Mouse (Mus musculus): ENCODE data around the gene Adam11.
"Not testable (repeated sequence)": the region's sequence is repeated elsewhere in the genome, so short reads cannot be mapped to it uniquely, and the experiment has no call there.

The Adam11 gene

DNA sequence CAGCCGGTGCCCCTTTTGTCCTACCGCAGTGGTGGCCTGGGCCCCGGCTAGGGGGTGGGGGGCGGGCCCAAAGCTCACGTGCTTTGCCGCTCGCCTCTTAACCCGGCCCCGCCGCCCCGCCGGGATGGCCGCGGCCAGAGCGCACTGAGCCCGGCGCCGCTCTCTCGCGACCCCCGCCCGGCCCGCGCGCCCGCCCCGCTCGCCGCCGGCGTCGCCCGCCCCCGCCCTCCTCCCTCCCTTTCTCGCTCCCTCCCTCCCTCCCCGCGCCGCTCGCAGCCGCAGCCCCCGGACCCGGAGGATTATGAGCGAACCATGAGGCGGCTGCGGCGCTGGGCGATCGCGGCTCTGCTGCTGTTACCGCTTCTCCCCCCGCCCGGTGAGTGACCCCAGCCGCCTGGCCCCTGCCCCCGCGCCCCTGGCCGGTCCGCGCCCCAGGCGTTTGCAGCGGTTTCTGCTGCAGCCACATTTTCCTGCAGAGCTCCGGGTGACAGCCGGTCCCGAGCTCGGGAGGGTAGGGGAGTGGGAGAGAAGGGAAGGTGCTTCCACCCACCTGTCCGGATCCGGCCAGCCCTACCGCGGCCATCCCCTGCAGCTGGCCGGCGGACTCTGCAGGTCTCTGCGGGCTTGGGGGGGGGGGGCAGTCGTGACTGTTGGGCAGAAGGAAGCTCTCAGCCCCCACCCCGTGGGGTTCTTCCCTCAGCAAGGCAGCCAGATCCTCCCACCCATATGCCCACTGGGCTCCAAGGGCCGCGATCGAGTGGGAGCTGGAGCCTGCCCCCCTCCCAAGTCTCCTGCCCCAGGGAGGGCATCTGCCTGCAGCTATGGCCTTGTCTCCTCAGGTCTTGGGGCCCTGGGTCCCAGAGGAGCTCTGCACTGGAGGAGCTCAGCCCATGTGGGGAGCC, at the start of gene Adam11:
Gene Adam11 (plus strand): TSS at position 131 of the 902 bp plus-strand sequence.
- DNase-seq: no peak

DNA sequence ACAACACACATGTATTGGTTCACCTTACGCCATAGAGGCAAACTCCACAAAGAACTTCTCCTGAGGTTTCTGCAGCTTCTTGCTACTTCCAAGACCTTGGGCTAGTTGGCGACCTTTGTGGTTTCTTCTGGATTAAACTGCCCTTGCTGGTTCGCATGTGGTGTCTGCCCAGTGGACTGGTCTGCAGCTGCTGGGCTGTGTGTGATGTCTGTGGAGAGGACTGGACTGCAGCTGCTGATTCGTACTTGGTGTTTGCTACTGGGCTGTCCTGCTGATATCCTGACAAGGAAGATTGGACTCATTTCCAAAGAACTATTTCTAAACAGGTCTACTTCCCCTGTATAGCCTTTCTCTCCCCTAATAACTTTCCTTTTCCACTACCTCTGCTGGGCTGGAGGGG, 48.8 kb upstream of the Adam11 start:
- DNase-seq: no peak

GRCm38 (mm10) chr11:102714578-102714977, 46.7 kb upstream of the Adam11 start:
- not testable (repeated sequence) for DNase-seq

GRCm38 (mm10) chr11:102716135-102716534, 45.1 kb upstream of the Adam11 start:
- no peak for DNase-seq

DNA sequence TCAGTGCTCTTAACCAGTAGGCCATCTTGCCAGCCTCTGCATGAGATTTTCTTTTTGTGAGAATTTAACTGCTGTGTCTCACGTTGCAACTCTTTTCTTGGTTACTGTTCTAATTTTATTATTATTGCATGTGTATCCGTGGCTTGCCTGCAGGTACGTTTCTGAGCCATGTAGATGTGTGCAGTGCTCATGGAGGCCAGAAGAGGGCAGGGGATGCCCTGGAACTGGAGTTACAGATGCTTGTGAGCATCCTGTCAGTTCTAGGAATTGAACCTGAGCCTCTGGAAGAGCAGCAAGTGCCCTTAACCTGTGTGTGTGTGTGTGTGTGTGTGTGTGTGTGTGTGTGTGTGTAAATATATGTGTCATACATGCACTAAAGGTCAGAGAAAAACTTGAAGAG, 35.7 kb upstream of the Adam11 start:
- DNase-seq: no peak

DNA sequence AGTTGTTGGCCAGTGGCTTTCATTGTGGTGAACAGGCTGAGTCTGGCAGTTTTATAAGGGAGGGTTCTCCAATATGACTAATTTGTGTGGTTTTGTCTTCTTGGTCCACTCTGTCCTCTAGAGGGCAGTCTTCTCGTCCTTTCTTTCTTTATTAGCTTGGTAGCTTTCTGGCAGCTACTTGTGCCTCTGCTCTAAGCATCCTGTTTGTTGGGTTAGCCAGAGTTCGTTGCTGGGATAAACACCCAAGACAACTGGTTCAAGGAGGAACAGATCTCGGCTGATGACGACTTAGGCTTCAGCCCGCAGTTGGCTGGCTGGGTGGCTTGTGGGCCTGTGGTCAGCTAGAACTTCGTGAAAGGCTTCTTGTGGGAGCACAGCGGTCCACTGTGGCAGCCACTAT, 32.6 kb upstream of the Adam11 start:
- no peak for DNase-seq

GRCm38 (mm10) chr11:102729835-102730234, 31.4 kb upstream of the Adam11 start:
- no peak for DNase-seq

DNA sequence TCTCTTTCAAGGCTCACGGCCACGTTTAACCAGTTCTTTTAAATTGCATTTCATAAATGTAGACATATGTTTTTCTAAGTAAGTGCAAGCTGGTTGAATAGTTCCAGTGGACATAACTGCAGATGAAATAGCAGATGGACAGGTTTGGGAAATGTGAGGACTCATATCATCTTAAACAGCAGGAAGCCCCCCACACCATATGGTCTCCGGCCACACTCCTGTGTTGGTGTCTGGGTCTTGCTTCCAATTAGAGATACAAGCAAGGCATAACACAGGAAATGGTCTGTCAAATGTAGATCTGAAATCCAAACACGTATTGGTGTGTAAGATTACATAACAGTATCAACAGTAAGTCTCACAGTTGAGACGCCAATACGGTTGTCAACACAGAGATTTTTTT, 29.9 kb upstream of the Adam11 start:
- DNase-seq: no peak

DNA sequence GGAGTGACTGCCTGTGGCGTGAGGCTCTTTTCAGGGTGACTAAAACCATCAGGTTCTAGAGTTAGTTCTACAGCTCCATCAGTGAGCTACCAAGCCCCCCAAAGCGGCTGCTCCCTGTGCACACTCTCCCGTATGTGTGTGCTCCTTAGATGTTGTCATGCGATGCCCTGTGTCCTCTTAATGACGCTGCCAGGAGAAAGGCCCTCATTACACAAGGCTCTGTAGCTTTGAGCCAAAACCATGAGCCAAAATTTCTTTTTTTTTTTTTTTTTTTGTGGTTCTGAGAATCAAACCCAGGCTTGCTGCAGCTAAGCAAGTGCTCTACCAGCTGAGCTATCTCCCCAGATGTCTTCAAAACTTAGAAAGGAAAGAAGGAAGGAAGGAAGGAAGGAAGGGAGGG, 28.1 kb upstream of the Adam11 start:
- DNase-seq: no peak

GRCm38 (mm10) chr11:102734961-102735360, 26.3 kb upstream of the Adam11 start:
- DNase-seq: no peak

- DNase-seq: no peak
Measured at GRCm38 (mm10) chr11:102738046-102738445, 23.2 kb upstream of the Adam11 start.

GRCm38 (mm10) chr11:102739278-102739966, 21.8 kb upstream of the Adam11 start:
- DNase-seq: peak; percentile 41

GRCm38 (mm10) chr11:102740634-102741033, 20.6 kb upstream of the Adam11 start:
- no peak for DNase-seq

GRCm38 (mm10) chr11:102741129-102741950, 19.9 kb upstream of the Adam11 start:
- peak; percentile 18 for DNase-seq

DNA sequence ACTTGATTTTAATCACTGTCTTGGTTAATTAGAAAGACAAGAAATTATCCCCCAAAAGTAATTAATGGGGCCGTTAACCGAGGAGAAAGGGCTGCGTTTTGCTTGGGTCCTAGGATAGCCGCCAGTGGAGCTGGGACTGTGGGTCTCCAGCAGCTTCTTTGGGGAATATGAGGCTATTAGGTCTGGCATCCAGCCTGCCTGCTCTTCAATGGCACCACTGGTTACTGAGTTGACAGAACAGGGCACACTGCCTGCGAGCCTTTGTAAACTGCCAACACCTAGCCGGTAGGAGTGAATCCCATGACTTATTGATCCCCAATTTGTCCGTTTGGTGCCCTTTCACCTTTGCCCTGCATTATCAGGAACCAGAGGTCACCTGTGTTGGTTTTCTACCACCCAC, 19.2 kb upstream of the Adam11 start:
- DNase-seq: no peak

- DNase-seq: no peak
Measured at GRCm38 (mm10) chr11:102742843-102743242, 18.4 kb upstream of the Adam11 start.

GRCm38 (mm10) chr11:102744746-102745145, 16.5 kb upstream of the Adam11 start:
- DNase-seq: no peak

- no peak for DNase-seq
Measured at GRCm38 (mm10) chr11:102747866-102748265, 13.4 kb upstream of the Adam11 start.

DNA sequence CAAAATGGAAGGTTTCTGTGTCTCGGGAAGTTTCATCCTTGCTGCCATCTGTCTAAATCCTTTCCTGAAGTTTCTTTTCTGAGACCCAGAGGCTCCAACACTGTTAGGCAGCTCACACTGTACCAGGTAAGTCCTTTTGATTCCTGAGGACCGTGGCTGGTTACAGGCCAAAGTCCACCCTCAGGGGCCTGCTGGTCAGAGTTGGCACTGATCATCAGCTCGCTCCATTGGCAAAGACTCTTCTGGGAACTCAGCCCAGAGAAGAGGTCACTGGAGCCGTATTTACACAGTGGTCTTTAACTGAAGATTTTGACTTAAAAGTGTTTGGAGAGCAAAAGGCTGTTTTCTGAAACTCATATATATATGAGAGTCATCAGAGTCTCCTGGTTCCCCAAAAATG, 12.9 kb upstream of the Adam11 start:
- no peak for DNase-seq

GRCm38 (mm10) chr11:102749712-102750111, 11.5 kb upstream of the Adam11 start:
- DNase-seq: no peak

DNA sequence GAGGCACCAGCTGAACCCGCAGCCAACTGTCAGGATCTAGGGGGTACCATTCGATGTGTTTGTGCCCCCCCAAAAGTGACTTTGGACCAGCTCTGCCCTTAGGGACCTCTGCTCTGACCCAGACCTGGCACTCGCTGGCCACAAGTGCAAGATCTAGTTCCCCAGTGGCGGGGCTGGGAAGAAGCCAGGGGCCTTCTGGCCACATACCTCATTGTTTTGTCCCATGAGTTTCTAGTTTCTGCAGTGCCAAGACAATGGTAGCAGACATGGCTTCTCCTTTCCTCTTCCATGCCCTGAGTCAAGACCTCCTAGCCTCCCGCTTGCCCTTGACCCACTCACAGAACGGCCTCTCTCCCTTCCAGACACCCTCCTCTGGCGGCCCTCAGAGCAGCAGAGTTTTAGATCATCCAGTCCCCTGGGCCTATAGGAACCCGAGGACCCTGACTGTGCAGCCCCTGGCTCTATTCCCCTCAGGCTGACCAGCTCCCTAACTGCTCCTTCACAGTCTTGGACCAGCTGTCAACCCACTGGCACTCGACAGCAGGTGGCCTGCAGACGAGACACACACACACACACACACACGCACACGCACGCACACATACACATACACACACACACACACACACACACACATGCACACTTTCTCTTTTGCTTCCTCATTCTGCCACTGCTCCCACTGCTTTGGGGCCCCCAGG, 8.2 kb upstream of the Adam11 start:
- no peak for DNase-seq

DNA sequence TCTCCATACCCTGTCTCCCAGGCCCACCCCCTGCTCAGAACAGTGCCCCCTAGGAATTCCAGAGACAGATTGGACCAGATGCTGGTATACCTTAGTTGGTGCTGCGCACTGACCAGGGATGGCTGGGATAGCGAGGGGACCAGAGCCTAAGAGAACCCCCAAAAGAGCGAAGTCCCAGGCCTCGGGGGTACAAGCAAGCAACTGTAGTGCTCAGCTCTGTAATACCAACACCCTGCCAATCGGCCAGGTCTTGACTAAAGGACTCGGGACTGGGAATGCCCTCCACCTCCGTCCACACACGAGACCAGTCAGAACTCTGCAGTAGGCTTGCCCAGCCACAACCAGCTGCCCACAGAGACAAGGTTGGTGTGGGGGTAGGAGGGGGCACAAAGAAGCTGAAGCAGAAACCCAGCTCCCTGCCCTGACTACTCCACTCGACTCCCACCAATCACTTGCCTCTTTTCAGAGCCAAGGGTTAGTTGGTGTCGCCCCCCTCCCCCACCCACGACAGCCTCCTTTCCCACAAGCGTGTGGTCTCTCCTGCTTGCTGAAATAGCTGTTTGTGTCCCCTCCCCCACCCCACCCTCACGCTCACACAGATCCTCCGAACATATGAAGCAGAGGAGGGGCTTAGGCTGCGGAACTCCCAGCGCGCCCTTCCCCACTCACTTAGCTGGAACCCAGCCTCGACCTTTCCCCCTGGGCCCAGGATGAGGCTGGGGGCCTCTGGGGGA, 7.5 kb upstream of the Adam11 start:
- DNase-seq: peak; percentile 43
